Mouse (Mus musculus): ENCODE measurements around the gene Cdk4. TPM values are rescaled to one million over a fixed set of nuclear protein-coding genes. Genes with fewer than 3 reads are reported as not detected.

Cdk4 gene
- 100 to 1,000 TPM; 114 to 127 TPM for total RNA-seq (2023)

DNA sequence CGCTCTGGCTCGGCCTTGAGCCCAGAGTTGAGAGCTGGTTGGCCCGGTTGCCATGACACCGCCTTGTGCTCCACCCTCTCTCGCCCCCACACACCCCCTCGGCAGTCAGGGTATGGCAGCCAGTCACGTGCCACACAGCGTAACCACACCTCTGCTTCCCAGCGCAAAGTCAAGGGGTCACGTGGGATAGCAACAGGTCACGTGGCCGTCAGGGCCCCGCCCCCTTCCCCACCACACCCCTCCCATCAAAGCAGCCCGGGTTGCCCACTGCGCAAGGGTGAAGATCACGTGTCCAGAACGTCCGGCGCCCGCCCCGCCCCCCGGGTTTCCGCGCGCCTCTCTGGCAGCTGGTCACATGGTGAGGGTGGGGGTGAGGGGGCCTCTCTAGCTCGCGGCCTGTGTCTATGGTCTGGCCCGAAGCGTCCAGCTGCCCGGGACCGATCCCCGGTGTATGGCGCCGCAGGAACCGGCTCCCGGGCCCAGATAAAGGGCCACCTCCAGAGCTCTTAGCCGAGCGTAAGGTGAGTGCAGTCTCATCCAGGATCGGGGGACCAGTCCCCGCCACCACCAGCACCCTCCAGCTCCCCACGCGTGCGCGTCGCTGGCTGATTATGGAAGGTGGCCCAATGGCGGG is at the start of gene Cdk4:
Gene Cdk4, plus strand, starts transcription at position 296 of the 634 bp plus-strand sequence.

DNA sequence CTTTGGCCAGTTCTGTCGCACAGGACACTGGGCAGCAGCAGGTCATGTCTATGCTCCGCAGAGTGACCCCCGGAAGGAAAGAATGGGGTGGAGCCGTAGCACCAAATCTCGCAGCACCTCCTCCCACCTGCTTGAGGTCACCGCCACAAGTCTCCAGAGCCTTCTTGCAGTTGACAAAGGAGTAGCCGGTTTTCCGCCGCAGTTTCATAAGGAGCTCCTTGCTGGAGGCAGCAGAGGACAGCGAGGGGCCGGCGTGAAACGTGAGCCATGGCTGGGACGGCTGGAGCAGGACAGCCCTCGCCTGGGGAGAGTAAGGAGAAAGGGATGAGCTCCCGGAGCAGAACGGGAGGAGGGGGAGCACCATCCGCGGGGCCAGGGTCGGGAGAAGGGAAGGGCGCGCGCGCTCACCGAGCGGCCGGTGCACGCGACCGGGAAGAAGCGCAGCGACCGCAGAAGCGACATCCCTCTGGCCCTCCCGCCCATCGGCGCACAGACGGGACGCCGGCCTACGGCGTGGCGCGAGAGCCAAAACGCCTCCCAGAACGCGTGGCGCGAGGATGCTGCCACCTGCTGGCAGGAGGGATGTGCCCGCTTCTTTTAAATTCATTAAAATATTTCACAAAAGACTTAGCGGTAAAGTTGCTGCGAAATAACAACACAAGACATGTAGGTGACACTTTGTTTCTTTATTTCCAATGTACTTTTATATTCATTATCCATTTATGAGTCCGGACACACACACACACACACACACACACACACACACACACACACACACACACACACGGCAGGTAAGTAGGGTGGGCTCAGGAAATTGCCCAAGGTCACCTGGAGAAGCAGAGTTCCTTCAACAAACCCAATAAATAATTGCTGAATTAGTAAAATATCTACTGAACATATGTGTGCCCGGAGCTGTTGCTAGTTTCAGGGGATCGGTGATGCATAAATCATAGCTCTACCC is 32.7 kb upstream of the Cdk4 start, which contains the start of gene Tsfm:
Gene Tsfm, minus strand, starts transcription at position 505 of the 961 bp plus-strand sequence.

GRCm38 (mm10) chr10:127041274-127041766 is 22.0 kb upstream of the Cdk4 start, which contains the start of the genes Mettl1 and Eef1akmt3:
Mettl1 (plus strand) TSS chr10:127041414.
Eef1akmt3 (minus strand) TSS chr10:127041513.

DNA sequence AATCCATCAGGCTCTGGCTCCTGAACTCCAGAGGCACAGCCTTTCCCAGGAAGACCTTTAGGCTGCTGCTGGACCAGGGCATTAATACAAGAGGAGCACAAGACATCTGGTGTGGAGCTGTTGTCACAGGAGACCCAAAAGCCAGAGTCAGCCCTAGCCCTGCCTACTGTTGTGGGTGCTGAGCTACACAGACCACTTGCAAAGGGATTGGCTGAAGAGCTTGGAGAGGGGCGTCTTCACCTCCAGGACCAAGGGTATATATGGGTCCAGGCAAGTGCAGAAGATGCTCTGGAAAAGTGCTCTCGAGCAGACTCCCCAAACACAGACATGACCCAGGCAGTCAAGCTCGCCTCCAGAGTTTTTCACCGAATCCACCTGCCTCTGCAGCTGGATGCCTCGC is 15.4 kb upstream of the Cdk4 start, which contains the start of gene Cyp27b1:
Gene Cyp27b1, plus strand, starts transcription at position 297 of the 400 bp plus-strand sequence.

DNA sequence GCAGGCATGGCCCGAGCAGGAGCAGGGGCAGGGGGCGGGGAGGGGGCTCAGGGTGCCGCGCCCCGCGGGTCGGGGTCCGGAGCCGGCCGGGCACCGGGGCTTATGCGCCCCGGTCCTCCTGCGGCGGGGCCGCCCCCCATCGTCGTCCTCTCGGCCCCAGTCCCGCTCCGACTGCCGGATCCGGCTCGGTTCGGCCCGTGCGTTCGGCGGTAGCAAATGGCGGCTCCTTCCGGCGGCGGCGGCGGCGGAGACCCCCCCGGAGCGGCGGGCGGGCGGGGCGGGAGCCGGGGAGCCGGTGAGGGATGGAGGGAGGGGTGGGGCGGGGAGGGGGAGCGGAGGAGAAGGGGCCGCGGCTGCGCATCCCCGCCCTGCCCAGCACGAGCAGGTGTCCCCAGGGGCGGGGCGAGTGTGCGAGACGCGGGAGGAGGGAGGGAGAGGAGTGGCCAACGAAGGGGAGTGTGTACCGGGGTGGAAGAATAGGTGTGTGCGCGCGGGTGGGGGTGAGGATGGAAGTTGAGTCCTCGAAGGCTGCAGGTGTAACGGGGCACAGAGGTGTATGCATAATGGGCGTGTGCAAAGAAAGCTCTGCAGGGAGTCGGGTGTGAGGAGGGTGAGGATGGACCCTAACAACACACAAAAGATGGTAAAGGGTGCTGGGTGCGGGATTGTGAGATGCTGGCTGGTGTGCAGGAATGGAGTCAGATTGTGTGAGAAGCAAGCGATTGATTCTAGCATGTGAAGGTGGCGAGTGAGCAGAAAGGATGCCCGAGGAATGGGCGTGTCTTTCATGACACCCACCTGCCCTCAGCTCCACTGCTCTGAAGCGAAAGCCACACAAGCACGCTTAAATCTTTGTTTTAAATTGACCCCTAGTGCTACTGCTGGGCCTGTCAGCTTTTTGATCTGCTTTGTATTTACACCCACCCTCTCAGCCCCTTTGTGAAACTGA is 3.1 kb upstream of the Cdk4 start, which contains the start of gene March9:
Gene March9, minus strand, starts transcription at position 217 of the 949 bp plus-strand sequence.

DNA sequence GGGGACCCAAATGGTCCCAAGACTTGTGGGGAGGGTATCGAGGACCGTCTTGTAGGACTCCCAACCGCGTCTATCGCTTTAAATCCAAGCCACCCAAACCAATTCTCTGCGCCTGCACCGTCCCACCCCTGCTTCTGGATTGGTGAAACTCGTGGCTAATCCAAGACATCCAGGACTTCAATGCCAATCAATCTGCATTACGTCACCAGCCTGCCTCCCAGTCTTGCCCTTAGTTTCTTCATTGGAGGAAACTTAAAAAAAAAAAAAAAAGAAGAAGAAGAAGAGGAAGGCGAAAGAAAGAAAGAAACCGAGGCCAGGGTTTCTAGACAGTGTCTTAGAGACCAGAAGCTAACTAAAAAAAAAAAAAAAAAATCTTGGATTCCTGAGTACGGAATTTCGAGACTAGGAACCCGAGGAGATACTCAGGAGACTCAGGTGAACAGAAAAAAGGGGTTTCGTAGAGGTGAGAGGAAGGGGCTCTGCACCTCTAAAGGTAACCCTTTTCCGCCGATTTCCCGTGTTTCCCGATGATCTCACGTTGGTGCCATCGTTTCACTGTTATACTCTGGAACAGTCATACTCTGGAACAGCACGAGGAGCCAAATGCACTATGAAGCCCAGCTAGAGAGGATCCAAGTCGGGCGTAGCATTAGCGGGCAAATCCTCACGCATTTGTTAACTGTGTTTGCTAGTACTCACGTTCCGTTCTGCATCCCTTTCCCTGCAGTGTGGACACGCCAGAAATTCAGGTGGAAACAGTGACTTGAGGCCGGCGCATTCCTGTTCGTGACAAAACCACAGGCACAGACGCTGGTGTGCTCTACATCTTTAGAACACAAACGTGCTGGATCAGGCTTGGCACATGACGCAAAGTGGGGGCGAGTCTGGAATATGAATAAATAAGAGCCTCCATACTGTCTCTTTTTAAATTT is 7.1 kb downstream of the Cdk4 start, which contains the start of gene Tspan31:
Gene Tspan31, minus strand, starts transcription at position 75 of the 932 bp plus-strand sequence.

GRCm38 (mm10) chr10:127075080-127075479 is 11.7 kb downstream of the Cdk4 start, which contains the start of gene Agap2:
Agap2 (plus strand) TSS chr10:127075284.

Other genes starting within 250 kb of the Cdk4 start
- 1 to 10 TPM; 2.5 to 3.8 TPM for gene Atp23, start 162.2 kb upstream of the Cdk4 start, total RNA-seq (2023)
- gene Ctdsp2, start 84.8 kb upstream of the Cdk4 start, total RNA-seq (2023), result 100 to 1,000 TPM; 115 to 116 TPM
- gene Avil, start 62.8 kb upstream of the Cdk4 start, total RNA-seq (2023), result 1 to 10 TPM in 1 of 2 experiments, under 1 TPM in 1; 0.15 to 1.1 TPM
- gene Tsfm, start 32.7 kb upstream of the Cdk4 start, total RNA-seq (2023), result 10 to 100 TPM; 10.6 to 12.4 TPM
- gene Mettl1, start 22.1 kb upstream of the Cdk4 start, total RNA-seq (2023), result 1 to 10 TPM; 4.9 to 5.1 TPM
- gene Eef1akmt3, start 22.0 kb upstream of the Cdk4 start, total RNA-seq (2023), result under 1 TPM in 1 of 2 experiments, not detected in 1; 0.24 TPM
- under 1 TPM in 1 of 2 experiments, not detected in 1; 0.73 TPM for gene Cyp27b1, start 15.3 kb upstream of the Cdk4 start, total RNA-seq (2023)
- gene March9, start 3.4 kb upstream of the Cdk4 start, total RNA-seq (2023), result under 1 TPM in 1 of 2 experiments, not detected in 1; 0.11 TPM
- gene Tspan31, start 6.7 kb downstream of the Cdk4 start, total RNA-seq (2023), result 10 to 100 TPM; 22.0 to 22.1 TPM
- 10 to 100 TPM; 43.8 to 49.3 TPM for gene Agap2, start 11.8 kb downstream of the Cdk4 start, total RNA-seq (2023)
- 100 to 1,000 TPM; 106 to 107 TPM for gene Os9, start 57.6 kb downstream of the Cdk4 start, total RNA-seq (2023)
- 100 to 1,000 TPM; 104 to 113 TPM for gene B4galnt1, start 101.7 kb downstream of the Cdk4 start, total RNA-seq (2023)
- not detected for gene Slc26a10, start 117.1 kb downstream of the Cdk4 start, total RNA-seq (2023)
- under 1 TPM; 0.56 to 0.73 TPM for gene Arhgef25, start 126.5 kb downstream of the Cdk4 start, total RNA-seq (2023)
- 10 to 100 TPM; 13.1 to 15.4 TPM for gene Dtx3, start 132.2 kb downstream of the Cdk4 start, total RNA-seq (2023)
- gene Pip4k2c, start 148.1 kb downstream of the Cdk4 start, total RNA-seq (2023), result 10 to 100 TPM; 27.5 to 28.8 TPM
- under 1 TPM; 0.26 to 0.58 TPM for gene Kif5a, start 199.8 kb downstream of the Cdk4 start, total RNA-seq (2023)
- 100 to 1,000 TPM; 106 to 116 TPM for gene Dctn2, start 202.8 kb downstream of the Cdk4 start, total RNA-seq (2023)
- gene Mbd6, start 225.5 kb downstream of the Cdk4 start, total RNA-seq (2023), result 100 to 1,000 TPM; 141 to 142 TPM
- 10 to 100 TPM; 35.8 to 38.0 TPM for gene Mars, start 248.3 kb downstream of the Cdk4 start, total RNA-seq (2023)